Mouse (Mus musculus): ENCODE measurements around the gene Sin3a. TPM values are rescaled to one million over a fixed set of nuclear protein-coding genes. Genes with fewer than 3 reads are reported as not detected.

The Sin3a gene
- 33.1 TPM for polyA plus RNA-seq (2014; fragmentation: Illumina TruSeq; extraction: RNeasy Lipid Tissue Mini Kit (QIAGEN cat#74804); ENCODE audit: low read depth, low replicate concordance)

GRCm38 (mm10) chr9:57071801-57072351 is at the start of gene Sin3a:
Sin3a (plus strand) TSS chr9:57072040.

DNA sequence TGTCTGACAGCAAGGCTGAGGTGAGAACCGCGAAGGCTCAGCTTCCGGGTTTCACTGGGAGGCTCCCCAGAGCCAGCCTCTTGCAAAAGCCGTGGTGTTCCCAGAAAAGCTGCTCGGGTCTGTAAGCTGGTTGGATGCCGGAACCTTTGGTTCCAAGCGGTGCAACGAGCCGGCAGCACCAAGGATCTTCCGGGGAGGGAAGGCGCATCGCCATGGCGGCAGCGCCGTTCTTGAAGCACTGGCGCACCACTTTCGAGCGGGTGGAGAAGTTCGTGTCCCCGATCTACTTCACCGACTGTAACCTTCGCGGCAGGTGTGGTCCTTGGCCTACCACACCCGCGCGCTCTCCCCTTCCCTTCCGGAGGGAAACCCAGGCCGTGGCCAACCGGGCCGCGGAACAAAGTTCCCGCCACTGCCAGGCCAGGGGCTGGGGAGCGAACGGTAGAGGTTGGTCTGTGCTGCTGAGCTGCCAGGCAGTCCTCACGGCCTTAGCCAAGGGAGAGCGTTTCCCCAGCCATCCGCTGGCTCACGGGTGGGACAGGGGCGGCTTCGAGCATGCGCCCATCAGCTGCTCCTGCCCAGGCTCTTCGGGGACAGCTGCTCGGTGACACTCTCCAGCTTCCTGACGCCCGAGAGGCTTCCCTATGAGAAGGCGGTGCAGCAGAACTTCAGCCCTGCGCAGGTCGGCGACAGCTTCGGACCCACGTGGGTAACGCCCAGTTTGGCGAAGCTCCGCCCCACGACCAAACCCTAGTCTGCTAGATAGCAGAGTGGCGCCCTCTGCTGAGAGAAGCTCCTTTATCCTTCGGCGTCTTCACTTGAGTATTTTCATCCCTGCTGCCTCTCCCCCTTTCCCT is 59.0 kb downstream of the Sin3a start, which contains the start of gene Man2c1:
Gene Man2c1 (plus strand): TSS at position 114 of the 857 bp plus-strand sequence.

DNA sequence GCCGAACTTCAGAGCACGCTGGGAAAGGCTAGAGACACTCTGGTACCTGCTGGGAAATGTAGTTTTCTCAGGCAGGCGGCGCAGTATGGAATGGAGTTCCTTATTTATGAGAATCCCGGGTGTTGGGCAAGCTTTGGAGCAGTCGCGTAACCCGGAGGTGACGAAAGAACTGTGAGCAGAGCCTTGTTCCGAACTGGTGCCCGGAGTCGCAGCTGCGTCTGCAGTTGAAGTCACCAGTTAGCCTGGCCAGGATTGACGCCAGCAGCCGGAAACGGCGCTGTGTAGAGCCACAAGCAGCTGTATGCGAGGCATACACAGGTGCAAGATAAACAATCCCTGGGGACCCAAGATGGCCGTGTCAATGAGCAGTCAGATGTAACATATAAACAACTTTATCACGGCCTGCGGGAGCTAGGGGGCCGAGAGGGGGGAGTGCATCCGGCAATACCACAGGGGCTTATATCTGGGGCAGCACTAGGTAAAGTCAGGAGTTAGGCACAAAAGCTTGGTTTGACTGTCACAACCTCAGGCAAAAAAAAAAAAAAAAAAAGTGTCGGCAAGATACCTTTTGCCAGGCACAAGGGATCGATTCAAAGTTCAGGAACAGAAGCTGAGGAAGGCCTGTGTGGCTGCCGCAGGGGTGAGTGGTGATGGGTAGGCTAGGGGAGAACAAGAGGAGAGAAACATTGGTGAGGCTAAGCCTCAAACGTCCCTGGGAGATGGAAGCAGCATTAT is 76.5 kb downstream of the Sin3a start, which contains the start of gene Neil1:
Gene Neil1 (minus strand): TSS at position 162 of the 735 bp plus-strand sequence.

DNA sequence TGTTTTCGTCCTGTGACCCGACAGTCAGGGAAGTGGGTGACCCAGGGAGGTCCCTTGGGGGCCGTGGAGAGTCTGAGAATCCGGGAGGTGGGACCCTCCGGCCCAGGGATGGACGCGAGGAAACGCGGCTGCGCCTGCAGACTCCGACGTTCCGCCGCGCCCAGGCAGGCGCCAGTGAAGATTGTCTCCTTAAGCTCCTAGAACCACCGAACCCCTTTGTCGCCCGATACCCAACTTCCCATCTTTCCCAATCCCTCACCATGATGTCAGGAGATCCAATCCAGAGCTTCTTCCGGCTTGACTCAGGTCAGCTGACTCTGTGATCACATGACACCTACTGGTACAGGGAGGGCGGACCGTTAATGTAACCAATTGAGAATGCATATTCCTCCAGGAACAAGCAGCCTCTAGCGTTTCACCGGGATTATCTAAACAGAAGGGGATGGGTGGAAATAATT is 86.2 kb downstream of the Sin3a start, which contains the start of gene Commd4:
Gene Commd4 (minus strand): TSS at position 319 of the 458 bp plus-strand sequence.

Other genes starting within 250 kb of the Sin3a start
- not detected for gene Odf3l1, start 207.4 kb upstream of the Sin3a start, polyA plus RNA-seq (2014; fragmentation: Illumina TruSeq; extraction: RNeasy Lipid Tissue Mini Kit (QIAGEN cat#74804); ENCODE audit: low read depth, low replicate concordance)
- 0.29 TPM for gene Cspg4, start 207.0 kb upstream of the Sin3a start, polyA plus RNA-seq (2014; fragmentation: Illumina TruSeq; extraction: RNeasy Lipid Tissue Mini Kit (QIAGEN cat#74804); ENCODE audit: low read depth, low replicate concordance)
- 3.6 TPM for gene Snx33, start 143.7 kb upstream of the Sin3a start, polyA plus RNA-seq (2014; fragmentation: Illumina TruSeq; extraction: RNeasy Lipid Tissue Mini Kit (QIAGEN cat#74804); ENCODE audit: low read depth, low replicate concordance)
- gene Imp3, start 134.6 kb upstream of the Sin3a start, polyA plus RNA-seq (2014; fragmentation: Illumina TruSeq; extraction: RNeasy Lipid Tissue Mini Kit (QIAGEN cat#74804); ENCODE audit: low read depth, low replicate concordance) = 51.7 TPM
- 20.1 TPM for gene Snupn, start 121.2 kb upstream of the Sin3a start, polyA plus RNA-seq (2014; fragmentation: Illumina TruSeq; extraction: RNeasy Lipid Tissue Mini Kit (QIAGEN cat#74804); ENCODE audit: low read depth, low replicate concordance)
- 69.1 TPM for gene Ptpn9, start 77.1 kb upstream of the Sin3a start, polyA plus RNA-seq (2014; fragmentation: Illumina TruSeq; extraction: RNeasy Lipid Tissue Mini Kit (QIAGEN cat#74804); ENCODE audit: low read depth, low replicate concordance)
- 15.5 TPM for gene Man2c1, start 58.6 kb downstream of the Sin3a start, polyA plus RNA-seq (2014; fragmentation: Illumina TruSeq; extraction: RNeasy Lipid Tissue Mini Kit (QIAGEN cat#74804); ENCODE audit: low read depth, low replicate concordance)
- gene Neil1, start 76.3 kb downstream of the Sin3a start, polyA plus RNA-seq (2014; fragmentation: Illumina TruSeq; extraction: RNeasy Lipid Tissue Mini Kit (QIAGEN cat#74804); ENCODE audit: low read depth, low replicate concordance) = 0.93 TPM
- 10.6 TPM for gene Commd4, start 86.3 kb downstream of the Sin3a start, polyA plus RNA-seq (2014; fragmentation: Illumina TruSeq; extraction: RNeasy Lipid Tissue Mini Kit (QIAGEN cat#74804); ENCODE audit: low read depth, low replicate concordance)
- gene Trcg1, start 164.5 kb downstream of the Sin3a start, polyA plus RNA-seq (2014; fragmentation: Illumina TruSeq; extraction: RNeasy Lipid Tissue Mini Kit (QIAGEN cat#74804); ENCODE audit: low read depth, low replicate concordance) = not detected
- 3.0 TPM for gene 1700017B05Rik, start 190.6 kb downstream of the Sin3a start, polyA plus RNA-seq (2014; fragmentation: Illumina TruSeq; extraction: RNeasy Lipid Tissue Mini Kit (QIAGEN cat#74804); ENCODE audit: low read depth, low replicate concordance)